18 mouse cellular contexts compared by ENCODE assay signal in genomic region chr9:21193786-21194185, GRCm38 (mm10). TPM values are rescaled to one million over a fixed set of nuclear protein-coding genes. Genes with fewer than 3 reads are reported as not detected.
"Had no signal": no experiment of that assay in that cellular context is flagged by ENCODE, and none has a peak within 500 bp of the region (broad histone marks: within the 10 kb centered on the region; RNA-seq: fewer than 3 reads in every experiment).

No protein-coding gene starts in this region.

- H3K9me3 ChIP-seq: lung, embryonic 15.5 days; megakaryocyte, embryonic 14.5 days; midbrain, embryonic 13.5 days; midbrain, embryonic 15.5 days; neural tube, embryonic 12.5 days; stomach, embryonic 15.5 days had no signal

- H3K27me3 ChIP-seq: lung, embryonic 15.5 days; midbrain, embryonic 13.5 days; midbrain, embryonic 15.5 days; stomach, embryonic 15.5 days had no signal

- DNase-seq: liver, postnatal 0 days; lung, adult 2 months; lung, postnatal 14 days; lung, postnatal 36 days; right cerebral cortex, postnatal 14 days; thymus, adult 2 months; thymus, postnatal 25 days; thymus, postnatal 4 days had no signal

- H3K4me3 ChIP-seq: lung, embryonic 15.5 days; megakaryocyte, embryonic 14.5 days; midbrain, embryonic 13.5 days; midbrain, embryonic 15.5 days; neural tube, embryonic 12.5 days; stomach, embryonic 15.5 days had no signal

- H3K4me2 ChIP-seq: lung, embryonic 15.5 days; midbrain, embryonic 11.5 days; midbrain, embryonic 13.5 days; midbrain, embryonic 15.5 days; neural tube, embryonic 12.5 days; stomach, embryonic 15.5 days had no signal

- H3K36me3 ChIP-seq: lung, embryonic 15.5 days; midbrain, embryonic 13.5 days; midbrain, embryonic 15.5 days; neural tube, embryonic 12.5 days; stomach, embryonic 15.5 days had no signal

- H3K27ac ChIP-seq: lung, embryonic 15.5 days; macrophage; midbrain, embryonic 13.5 days; midbrain, embryonic 15.5 days; neural tube, embryonic 12.5 days; stomach, embryonic 15.5 days; stomach, postnatal 0 days had no signal

RNA-seq across cellular contexts. Expression of gene S1pr5, which starts 54.5 kb away (rescaled TPM):
- polyA plus RNA-seq: macrophage; testis, adult 2 months had no signal
